Mouse (Mus musculus): ENCODE measurements around the gene Cacnb2.

DNA sequence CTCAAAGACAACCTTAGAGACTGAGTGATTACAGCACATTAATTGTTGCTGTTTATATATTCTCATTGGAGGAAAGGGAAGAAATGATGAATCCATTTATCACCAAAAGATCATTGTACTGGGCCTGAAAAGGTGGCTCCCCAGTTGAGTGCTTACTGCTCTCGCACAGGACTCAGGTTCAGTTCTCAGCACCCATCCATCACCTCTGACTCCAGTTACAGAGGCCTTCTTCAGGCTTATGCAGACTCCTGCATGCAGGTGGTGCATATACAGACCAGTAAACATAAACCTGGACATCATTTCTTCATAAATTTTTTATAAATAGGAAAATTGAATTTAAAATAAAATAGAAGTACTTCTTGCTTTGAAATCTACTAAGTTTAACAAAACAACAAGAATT, 405.2 kb downstream of the Cacnb2 start:
- TF ChIP-seq CTCF (IDR thresholded peaks at IDR 0.05; ENCODE audit: insufficient read depth, low read depth, low read length): no peak
- no peak for TF ChIP-seq POLR2A (IDR thresholded peaks at IDR 0.05; ENCODE audit: insufficient read depth, low read depth, low read length)

Measured in olfactory bulb, adult 2 months (tissue).